Mouse (Mus musculus): ENCODE data around the gene Xylt1. TPM values are rescaled to one million over a fixed set of nuclear protein-coding genes. Genes with fewer than 3 reads are reported as not detected.

Gene Xylt1
- polyA plus RNA-seq, 1 experiment from 2014 or later: 3.8 TPM

DNA sequence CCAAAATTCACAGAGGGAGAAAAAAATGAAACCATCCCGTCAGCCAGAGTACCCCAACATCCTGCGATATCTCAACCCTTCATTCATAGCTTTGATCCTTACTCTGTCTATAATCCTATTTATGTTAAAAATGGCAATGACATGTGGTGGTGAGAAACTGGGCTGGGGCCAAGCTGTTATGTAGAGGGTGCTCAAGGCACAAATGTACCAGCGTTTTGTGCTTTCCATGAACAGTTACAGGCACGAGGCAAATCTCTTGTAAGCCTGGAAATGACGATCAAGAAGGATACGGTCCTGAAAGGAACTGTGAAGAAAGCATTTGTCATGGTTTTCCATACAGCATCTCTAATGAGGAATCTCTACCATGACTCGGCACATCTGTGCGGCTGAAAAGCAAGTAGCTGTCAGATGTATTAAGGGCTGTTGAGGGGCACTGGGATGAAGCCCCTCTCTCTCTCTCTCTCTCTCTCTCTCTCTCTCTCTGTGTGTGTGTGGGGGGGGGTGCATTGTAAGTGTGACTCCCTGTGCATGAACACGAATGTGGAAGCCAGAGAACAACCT is 183.2 kb downstream of the Xylt1 start:
- Histone ChIP-seq H3K36me3 (ENCODE audit: control insufficient read depth, insufficient read depth, low read length) (no peaks in the 10 kb centered on the region), H3K27ac (ENCODE audit: low read depth, low read length) (no peak overlapping the region), H3K9me3 (ENCODE audit: control insufficient read depth, low read length) (no peaks in the 10 kb centered on the region), H3K9ac (replicated peaks; ENCODE audit: low read depth, low read length) (no peak overlapping the region), H3K27me3 (ENCODE audit: control insufficient read depth, insufficient read depth, low read length) (no peaks in the 10 kb centered on the region), H3K4me1 (ENCODE audit: control insufficient read depth, insufficient read depth, low read length) (no peaks in the 10 kb centered on the region), H3K4me3 (ENCODE audit: low read depth, low read length) (no peak overlapping the region), H3K4me2 (ENCODE audit: low read depth, low read length) (no peak overlapping the region)
- 37% methylated on average over 9 of the region's 9 CpGs for WGBS
- ATAC-seq (ENCODE audit: low read depth): no peak; the same call in 1 of the 2 replicates

DNA sequence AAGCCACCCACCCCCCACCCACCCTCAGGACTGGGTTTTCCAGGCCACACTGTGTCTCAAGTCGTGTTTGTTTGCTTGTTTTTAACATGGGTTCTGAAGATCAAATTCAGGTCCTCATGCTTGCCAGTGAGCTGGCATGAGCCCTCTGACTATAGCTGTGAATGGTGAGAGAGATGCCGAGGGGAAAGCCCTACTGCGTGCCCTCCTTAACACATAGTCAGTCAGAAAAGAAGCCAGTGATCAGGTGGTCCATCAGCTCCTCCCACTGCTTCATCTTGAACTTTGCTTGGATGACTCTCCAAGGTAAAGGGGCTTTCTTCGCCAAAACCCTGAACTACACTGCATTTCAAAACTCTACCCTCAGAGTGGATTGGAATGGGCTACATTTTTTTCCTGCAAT is 183.8 kb downstream of the Xylt1 start:
- no peaks in the 10 kb centered on the region for H3K27me3 ChIP-seq (ENCODE audit: control insufficient read depth, insufficient read depth, low read length)
- H3K4me1 ChIP-seq (ENCODE audit: control insufficient read depth, insufficient read depth, low read length): no peaks in the 10 kb centered on the region
- H3K4me3 ChIP-seq (ENCODE audit: low read depth, low read length): no peak overlapping the region
- WGBS: 88% methylated on average over 4 of the region's 4 CpGs
- no peak overlapping the region for H3K4me2 ChIP-seq (ENCODE audit: low read depth, low read length)
- H3K9me3 ChIP-seq (ENCODE audit: control insufficient read depth, low read length): no peaks in the 10 kb centered on the region
- H3K27ac ChIP-seq (ENCODE audit: low read depth, low read length): no peak overlapping the region
- no peak overlapping the region for H3K9ac ChIP-seq (replicated peaks; ENCODE audit: low read depth, low read length)
- H3K36me3 ChIP-seq (ENCODE audit: control insufficient read depth, insufficient read depth, low read length): no peaks in the 10 kb centered on the region
- no peak for ATAC-seq (ENCODE audit: low read depth)

DNA sequence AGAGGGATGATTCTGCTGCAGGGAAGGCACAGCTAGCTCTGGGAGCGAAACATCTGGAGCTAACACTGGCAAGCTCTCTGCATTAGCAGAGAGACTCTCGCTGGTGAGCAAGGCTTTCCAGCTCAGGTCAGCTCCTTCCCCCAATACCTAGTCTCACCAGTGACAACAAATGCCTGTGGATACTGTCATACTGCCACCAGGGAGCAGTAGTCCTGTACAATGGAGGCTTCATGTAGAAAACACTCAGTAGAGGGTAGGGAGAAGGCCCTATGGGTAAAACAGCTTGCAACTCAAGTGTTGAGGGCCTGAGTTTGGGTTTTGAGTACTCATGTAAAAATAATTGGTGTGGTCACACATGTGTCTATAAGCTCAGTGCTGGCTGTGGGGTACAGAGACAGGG is 185.3 kb downstream of the Xylt1 start:
- 75% methylated on average over 2 of the region's 2 CpGs for WGBS
- H3K27ac ChIP-seq (ENCODE audit: low read depth, low read length): no peak overlapping the region
- no peak overlapping the region for H3K4me3 ChIP-seq (ENCODE audit: low read depth, low read length)
- no peaks in the 10 kb centered on the region for H3K4me1 ChIP-seq (ENCODE audit: control insufficient read depth, insufficient read depth, low read length)
- no peaks in the 10 kb centered on the region for H3K36me3 ChIP-seq (ENCODE audit: control insufficient read depth, insufficient read depth, low read length)
- H3K9ac ChIP-seq (replicated peaks; ENCODE audit: low read depth, low read length): no peak overlapping the region
- H3K27me3 ChIP-seq (ENCODE audit: control insufficient read depth, insufficient read depth, low read length): no peaks in the 10 kb centered on the region
- no peak for ATAC-seq (ENCODE audit: low read depth)
- no peak overlapping the region for H3K4me2 ChIP-seq (ENCODE audit: low read depth, low read length)
- H3K9me3 ChIP-seq (ENCODE audit: control insufficient read depth, low read length): no peaks in the 10 kb centered on the region

DNA sequence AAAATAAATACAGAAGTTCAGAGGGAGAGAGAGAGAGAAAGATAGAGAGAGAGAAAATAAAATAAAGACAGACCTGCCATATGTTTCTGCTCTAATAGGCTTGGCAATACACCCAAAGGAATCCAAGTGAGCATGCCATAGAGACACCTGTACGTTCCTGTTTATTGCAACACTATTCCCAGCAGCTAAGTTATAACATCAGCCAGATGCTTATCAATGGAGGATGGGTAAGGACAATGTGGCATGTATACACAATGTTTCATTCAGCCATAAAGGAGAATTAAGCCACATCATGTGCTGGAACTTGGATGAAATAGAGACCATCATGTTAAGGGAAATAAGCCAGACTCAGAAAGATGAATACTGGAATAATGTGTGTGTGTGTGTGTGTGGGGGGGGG is 186.1 kb downstream of the Xylt1 start:
- H3K4me3 ChIP-seq (ENCODE audit: low read depth, low read length): no peak overlapping the region
- H3K9me3 ChIP-seq (ENCODE audit: control insufficient read depth, low read length): no peaks in the 10 kb centered on the region
- H3K27me3 ChIP-seq (ENCODE audit: control insufficient read depth, insufficient read depth, low read length): no peaks in the 10 kb centered on the region
- no peaks in the 10 kb centered on the region for H3K4me1 ChIP-seq (ENCODE audit: control insufficient read depth, insufficient read depth, low read length)
- WGBS: 61% methylated on average over 1 of the region's 1 CpGs
- H3K9ac ChIP-seq (replicated peaks; ENCODE audit: low read depth, low read length): no peak overlapping the region
- no peak for ATAC-seq (ENCODE audit: low read depth)
- no peak overlapping the region for H3K27ac ChIP-seq (ENCODE audit: low read depth, low read length)
- no peaks in the 10 kb centered on the region for H3K36me3 ChIP-seq (ENCODE audit: control insufficient read depth, insufficient read depth, low read length)
- H3K4me2 ChIP-seq (ENCODE audit: low read depth, low read length): no peak overlapping the region

DNA sequence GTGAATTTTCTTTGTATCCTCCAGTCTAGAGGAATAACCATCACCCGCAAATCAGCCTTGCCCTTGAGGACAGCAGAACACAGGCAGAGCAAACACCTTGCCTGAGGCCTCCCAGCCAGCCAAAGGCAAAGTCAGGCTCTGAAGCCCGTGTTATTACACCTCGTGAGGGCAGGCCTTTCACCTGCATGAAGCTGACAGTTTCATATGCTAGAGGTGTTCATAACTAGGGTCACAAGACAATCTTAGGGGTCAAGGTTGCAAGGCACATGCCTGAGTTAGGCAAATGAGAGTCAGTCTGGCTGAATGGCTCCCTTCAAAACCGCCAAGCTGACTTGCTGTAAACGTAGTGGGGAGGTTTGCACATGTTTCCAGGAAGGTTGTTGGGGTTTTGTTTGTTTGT is 186.5 kb downstream of the Xylt1 start:
- H3K9ac ChIP-seq (replicated peaks; ENCODE audit: low read depth, low read length): no peak overlapping the region
- no peaks in the 10 kb centered on the region for H3K9me3 ChIP-seq (ENCODE audit: control insufficient read depth, low read length)
- no peak for ATAC-seq (ENCODE audit: low read depth)
- H3K4me3 ChIP-seq (ENCODE audit: low read depth, low read length): no peak overlapping the region
- no peaks in the 10 kb centered on the region for H3K4me1 ChIP-seq (ENCODE audit: control insufficient read depth, insufficient read depth, low read length)
- no peak overlapping the region for H3K27ac ChIP-seq (ENCODE audit: low read depth, low read length)
- no peak overlapping the region for H3K4me2 ChIP-seq (ENCODE audit: low read depth, low read length)
- no peaks in the 10 kb centered on the region for H3K27me3 ChIP-seq (ENCODE audit: control insufficient read depth, insufficient read depth, low read length)
- 84% methylated on average over 5 of the region's 5 CpGs for WGBS
- H3K36me3 ChIP-seq (ENCODE audit: control insufficient read depth, insufficient read depth, low read length): no peaks in the 10 kb centered on the region

DNA sequence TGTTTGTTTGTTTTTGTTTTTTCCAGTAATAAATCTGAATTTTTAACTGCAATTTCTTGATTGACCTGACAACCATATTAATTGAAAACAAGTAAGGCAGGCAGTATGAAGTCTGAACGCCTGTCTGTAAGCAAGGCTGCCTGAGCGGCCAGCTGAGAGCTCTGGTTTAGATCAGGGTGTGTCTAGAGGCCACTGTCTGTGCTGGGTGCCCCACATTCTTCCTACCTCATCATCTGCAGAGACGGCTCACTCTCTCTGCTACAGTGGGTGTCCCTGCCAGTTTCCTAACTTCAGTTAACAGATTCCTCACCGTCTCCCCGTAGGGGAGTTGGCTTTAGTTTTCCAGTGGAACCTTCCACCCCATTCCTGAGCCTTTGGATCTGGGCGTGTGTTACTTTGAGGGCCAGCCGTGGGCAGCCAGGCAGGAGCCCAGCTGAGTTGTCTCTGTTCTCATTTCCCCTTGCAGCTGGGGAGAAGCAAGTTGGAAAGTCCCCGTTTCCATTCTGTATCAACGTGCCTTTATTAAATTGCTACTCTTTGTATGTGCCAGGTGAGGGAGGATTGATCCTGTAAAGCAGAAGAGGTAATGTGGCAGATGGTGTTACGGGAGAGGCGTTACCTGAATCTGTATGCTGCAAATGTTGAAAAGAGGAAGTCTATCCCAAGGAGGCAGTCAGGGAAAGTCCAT is 187.0 kb downstream of the Xylt1 start:
- H3K27ac ChIP-seq (ENCODE audit: low read depth, low read length): no peak overlapping the region
- no peaks in the 10 kb centered on the region for H3K36me3 ChIP-seq (ENCODE audit: control insufficient read depth, insufficient read depth, low read length)
- no peak overlapping the region for H3K9ac ChIP-seq (replicated peaks; ENCODE audit: low read depth, low read length)
- H3K4me1 ChIP-seq (ENCODE audit: control insufficient read depth, insufficient read depth, low read length): no peaks in the 10 kb centered on the region
- no peak for ATAC-seq (ENCODE audit: low read depth)
- H3K9me3 ChIP-seq (ENCODE audit: control insufficient read depth, low read length): no peaks in the 10 kb centered on the region
- no peak overlapping the region for H3K4me3 ChIP-seq (ENCODE audit: low read depth, low read length)
- no peaks in the 10 kb centered on the region for H3K27me3 ChIP-seq (ENCODE audit: control insufficient read depth, insufficient read depth, low read length)
- no peak overlapping the region for H3K4me2 ChIP-seq (ENCODE audit: low read depth, low read length)
- WGBS: 88% methylated on average over 11 of the region's 11 CpGs

DNA sequence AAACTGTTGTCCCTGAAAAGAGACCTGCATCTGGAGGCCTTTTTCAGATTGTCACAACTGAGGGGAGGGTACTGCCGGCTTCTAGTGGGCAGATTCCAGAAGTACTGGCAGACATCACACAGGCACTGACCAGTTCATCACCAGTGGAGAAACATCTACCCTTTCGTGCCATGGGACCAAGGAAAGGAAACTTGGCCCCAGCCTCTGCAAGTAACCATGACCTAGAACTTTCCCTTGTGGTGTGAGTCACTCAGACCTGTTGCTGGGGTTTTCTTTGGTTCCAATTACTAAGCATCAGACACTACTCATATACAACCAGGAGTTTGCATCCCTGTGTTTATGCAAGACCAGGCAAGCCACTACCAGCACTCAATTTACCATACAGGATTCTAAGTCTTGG is 190.4 kb downstream of the Xylt1 start:
- Histone ChIP-seq H3K9me3 (ENCODE audit: control insufficient read depth, low read length) (no peaks in the 10 kb centered on the region), H3K27ac (ENCODE audit: low read depth, low read length) (no peak overlapping the region), H3K27me3 (ENCODE audit: control insufficient read depth, insufficient read depth, low read length) (no peaks in the 10 kb centered on the region), H3K9ac (replicated peaks; ENCODE audit: low read depth, low read length) (no peak overlapping the region), H3K4me1 (ENCODE audit: control insufficient read depth, insufficient read depth, low read length) (no peaks in the 10 kb centered on the region), H3K4me3 (ENCODE audit: low read depth, low read length) (no peak overlapping the region), H3K36me3 (ENCODE audit: control insufficient read depth, insufficient read depth, low read length) (no peaks in the 10 kb centered on the region), H3K4me2 (ENCODE audit: low read depth, low read length) (no peak overlapping the region)
- no peak for ATAC-seq (ENCODE audit: low read depth)
- 95% methylated on average over 2 of the region's 2 CpGs for WGBS

DNA sequence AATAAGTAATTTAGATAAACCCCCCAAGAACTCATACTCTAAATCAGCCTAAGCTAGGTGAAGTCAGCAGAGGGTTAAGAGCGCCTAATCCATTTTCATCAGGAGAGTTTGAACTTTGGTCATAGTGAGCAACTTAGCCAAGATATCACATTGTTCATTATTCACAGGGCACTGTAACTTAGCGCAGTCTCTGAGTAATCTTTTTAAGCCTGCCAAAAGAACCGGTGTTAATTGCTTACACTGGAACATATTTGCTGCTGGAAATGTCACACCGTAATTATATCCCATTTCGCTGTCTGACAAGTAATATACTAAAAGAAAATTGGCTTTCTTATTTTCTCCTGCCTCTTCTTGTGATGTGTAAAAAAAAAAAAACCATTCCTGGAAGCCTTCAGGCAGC is 190.9 kb downstream of the Xylt1 start:
- no peaks in the 10 kb centered on the region for H3K4me1 ChIP-seq (ENCODE audit: control insufficient read depth, insufficient read depth, low read length)
- H3K4me2 ChIP-seq (ENCODE audit: low read depth, low read length): no peak overlapping the region
- H3K9ac ChIP-seq (replicated peaks; ENCODE audit: low read depth, low read length): no peak overlapping the region
- H3K4me3 ChIP-seq (ENCODE audit: low read depth, low read length): no peak overlapping the region
- no peak for ATAC-seq (ENCODE audit: low read depth)
- no peaks in the 10 kb centered on the region for H3K36me3 ChIP-seq (ENCODE audit: control insufficient read depth, insufficient read depth, low read length)
- no peaks in the 10 kb centered on the region for H3K9me3 ChIP-seq (ENCODE audit: control insufficient read depth, low read length)
- 79% methylated on average over 5 of the region's 5 CpGs for WGBS
- H3K27me3 ChIP-seq (ENCODE audit: control insufficient read depth, insufficient read depth, low read length): no peaks in the 10 kb centered on the region
- no peak overlapping the region for H3K27ac ChIP-seq (ENCODE audit: low read depth, low read length)

DNA sequence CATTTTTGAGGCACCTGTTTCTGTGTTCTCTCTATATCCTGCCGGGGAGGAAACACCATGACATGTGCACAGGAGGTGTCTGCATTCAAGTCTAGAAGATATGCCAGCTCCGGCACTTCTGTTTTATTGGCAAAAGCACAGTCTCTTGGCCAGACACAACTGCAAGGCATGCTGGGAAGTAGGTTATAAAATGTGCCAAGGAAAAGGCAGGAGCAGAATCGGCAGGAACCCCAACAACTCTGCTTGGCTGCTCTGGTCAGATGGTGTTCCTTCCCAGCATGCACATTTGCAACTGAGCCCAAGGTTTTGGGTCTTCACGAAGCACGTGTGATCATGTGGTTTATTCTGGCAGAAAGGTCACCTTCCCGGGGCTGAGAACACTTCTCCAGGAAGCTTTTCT is 192.4 kb downstream of the Xylt1 start:
- Histone ChIP-seq H3K9me3 (ENCODE audit: control insufficient read depth, low read length) (no peaks in the 10 kb centered on the region), H3K4me3 (ENCODE audit: low read depth, low read length) (no peak overlapping the region), H3K27ac (ENCODE audit: low read depth, low read length) (no peak overlapping the region), H3K27me3 (ENCODE audit: control insufficient read depth, insufficient read depth, low read length) (no peaks in the 10 kb centered on the region), H3K4me1 (ENCODE audit: control insufficient read depth, insufficient read depth, low read length) (no peaks in the 10 kb centered on the region), H3K4me2 (ENCODE audit: low read depth, low read length) (no peak overlapping the region), H3K36me3 (ENCODE audit: control insufficient read depth, insufficient read depth, low read length) (no peaks in the 10 kb centered on the region), H3K9ac (replicated peaks; ENCODE audit: low read depth, low read length) (no peak overlapping the region)
- no peak for ATAC-seq (ENCODE audit: low read depth)
- 70% methylated on average over 6 of the region's 6 CpGs for WGBS

Data from neural tube, embryonic 14.5 days (tissue).